Mouse (Mus musculus) liver (tissue): ENCODE measurements around the gene Eif4e2.

Source experiments
- DNase-seq: peaks from one replicate; pipeline ENCODE4 v3.0.0-alpha.2; 2020; ENCODE audit warnings: mixed read lengths

The Eif4e2 gene

DNA sequence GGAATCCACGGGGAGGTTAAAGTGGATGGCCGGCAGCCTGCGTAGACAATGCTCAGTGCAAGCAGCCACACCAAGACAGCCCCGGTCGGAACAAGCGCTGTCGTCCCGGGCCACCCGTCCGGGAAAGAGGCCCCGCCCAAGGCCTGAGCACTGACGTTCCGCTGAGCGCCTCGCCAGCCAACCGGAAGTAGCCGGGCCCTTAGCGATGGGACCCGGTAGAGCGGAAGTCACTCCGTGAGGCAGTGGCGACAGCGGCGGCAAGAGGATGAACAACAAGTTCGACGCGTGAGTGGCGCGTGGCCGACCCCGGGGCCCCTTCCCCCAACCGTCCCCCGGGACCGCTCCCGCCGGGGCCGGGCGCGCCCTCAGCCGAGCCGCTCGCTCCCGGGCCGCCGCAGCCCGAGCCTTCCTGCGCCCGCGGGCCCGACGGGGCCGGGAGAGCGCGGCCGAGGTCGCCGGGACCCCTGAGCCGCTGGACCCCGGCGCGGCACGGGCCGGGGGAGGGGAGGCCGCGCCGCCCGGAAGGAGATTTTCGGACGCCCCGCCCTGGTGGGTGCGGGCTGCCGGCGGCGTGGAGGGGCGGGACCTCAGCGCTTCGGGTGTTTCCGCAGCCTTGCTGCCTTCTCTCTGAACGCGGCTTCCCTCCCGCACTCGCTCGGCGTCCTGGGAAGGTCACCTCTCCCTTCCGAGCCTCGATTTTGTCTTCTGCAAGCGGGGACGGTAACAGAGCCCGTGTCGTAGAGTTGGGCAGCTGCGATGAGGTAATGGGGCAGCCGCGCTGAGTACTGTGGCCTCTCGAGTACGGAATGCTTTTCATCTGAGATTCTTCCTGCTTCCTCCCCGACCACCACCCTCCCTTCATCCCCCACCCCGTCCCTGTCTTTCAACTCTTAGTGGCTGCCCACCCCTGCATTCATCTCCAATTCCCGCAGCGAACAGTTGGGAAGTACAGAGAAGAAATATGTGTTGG, at the start of gene Eif4e2:
TSS of gene Eif4e2 (plus strand) at position 180 of the 970 bp plus-strand sequence.
- DNase-seq, result peak; percentile 95

GRCm38 (mm10) chr1:87164164-87164795, 49.4 kb upstream of the Eif4e2 start:
- no peak for DNase-seq

GRCm38 (mm10) chr1:87164796-87165184, 48.9 kb upstream of the Eif4e2 start:
- DNase-seq, result no peak

DNA sequence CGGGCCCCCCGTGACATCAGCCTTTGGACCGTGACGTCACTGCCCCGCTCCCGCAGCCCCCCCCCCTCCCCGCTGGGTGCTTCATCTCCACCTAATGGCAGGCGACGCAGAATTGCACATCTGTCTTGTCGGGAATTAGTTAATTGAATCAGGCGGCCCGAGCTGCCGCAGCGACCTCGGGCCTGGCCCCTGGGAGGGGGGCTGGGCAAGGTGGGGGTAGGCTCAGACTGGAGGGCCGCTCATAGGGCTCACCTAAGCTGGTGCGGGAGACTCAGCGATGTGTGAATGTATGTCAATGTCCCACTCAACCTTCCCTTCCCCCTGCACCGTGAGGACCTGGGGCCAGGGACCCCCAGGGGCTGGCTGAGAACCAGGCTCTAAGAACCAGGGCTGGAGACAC, 43.3 kb upstream of the Eif4e2 start:
- no peak for DNase-seq

GRCm38 (mm10) chr1:87171312-87171711, 42.4 kb upstream of the Eif4e2 start:
- DNase-seq, result no peak

GRCm38 (mm10) chr1:87172316-87172715, 41.4 kb upstream of the Eif4e2 start:
- DNase-seq, result no peak

GRCm38 (mm10) chr1:87174006-87174955, 39.4 kb upstream of the Eif4e2 start:
- peak; percentile 61 for DNase-seq

GRCm38 (mm10) chr1:87175852-87176292, 37.8 kb upstream of the Eif4e2 start:
- DNase-seq, result peak; percentile 34

- DNase-seq, result no peak
These were observed 32.8 kb upstream of the Eif4e2 start for GRCm38 (mm10) chr1:87180896-87181295.

- no peak for DNase-seq
These were observed 30.7 kb upstream of the Eif4e2 start, which contains the start of gene Prss56 for GRCm38 (mm10) chr1:87183013-87183412. TSS of gene Prss56 (plus strand) at chr1:87183313.

- no peak for DNase-seq
These were observed 29.5 kb upstream of the Eif4e2 start for GRCm38 (mm10) chr1:87183998-87184750.

DNA sequence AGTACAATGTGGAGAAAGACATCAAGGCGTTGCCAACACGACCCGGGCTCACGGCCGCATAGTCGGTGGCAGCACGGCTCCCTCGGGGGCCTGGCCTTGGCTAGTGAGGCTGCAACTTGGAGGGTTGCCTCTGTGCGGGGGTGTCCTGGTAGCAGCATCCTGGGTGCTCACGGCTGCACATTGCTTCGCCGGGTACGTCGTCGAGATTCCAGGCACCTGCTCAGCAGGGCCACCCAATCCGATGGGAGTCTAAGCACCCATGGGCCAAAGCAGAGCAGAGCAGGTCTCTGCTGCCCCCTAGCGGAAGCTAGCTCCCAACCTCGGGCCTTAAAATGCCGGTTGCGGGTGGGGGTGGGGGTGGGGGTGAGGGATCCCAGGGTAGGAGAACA, 29.0 kb upstream of the Eif4e2 start:
- peak; percentile 62 for DNase-seq

GRCm38 (mm10) chr1:87185526-87185925, 28.2 kb upstream of the Eif4e2 start:
- no peak for DNase-seq

DNA sequence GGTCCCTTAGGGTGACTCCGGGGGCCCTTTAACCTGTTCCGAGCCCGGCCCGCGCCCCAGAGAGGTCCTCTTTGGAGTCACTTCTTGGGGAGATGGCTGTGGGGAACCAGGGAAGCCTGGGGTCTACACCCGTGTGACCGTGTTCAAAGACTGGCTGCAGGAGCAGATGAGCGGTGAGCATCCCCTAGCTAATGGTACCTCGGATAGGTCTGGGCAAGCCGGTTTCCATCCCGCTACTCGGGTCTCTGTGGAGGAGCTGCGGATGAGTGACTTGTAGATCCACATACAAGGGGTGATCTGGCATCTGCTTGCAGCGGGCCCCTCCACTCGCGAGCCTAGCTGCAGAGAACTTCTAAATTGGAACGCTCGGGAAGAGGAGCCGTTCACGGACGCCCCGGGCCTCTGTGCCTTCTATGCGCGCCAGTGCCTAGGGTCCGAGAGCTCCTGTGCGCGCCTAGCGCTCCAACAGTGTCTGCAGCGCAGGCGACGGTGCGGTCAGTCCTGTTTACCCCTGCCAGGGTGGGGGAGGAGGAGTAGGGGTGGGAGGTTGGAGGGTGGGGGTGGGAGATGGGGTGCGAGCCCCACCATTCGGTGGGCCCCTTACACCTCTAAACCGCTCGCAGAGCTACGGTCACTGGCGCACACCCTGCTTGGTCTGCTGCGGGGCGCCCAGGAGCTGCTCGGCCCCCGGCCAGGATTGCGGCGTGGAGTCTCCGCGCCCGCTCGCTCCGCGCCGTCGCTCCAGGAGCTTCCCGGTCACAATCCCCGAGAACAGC, 27.3 kb upstream of the Eif4e2 start:
- DNase-seq, result no peak

- DNase-seq, result peak; percentile 70
These were observed 26.7 kb upstream of the Eif4e2 start for GRCm38 (mm10) chr1:87187037-87187355.

DNA sequence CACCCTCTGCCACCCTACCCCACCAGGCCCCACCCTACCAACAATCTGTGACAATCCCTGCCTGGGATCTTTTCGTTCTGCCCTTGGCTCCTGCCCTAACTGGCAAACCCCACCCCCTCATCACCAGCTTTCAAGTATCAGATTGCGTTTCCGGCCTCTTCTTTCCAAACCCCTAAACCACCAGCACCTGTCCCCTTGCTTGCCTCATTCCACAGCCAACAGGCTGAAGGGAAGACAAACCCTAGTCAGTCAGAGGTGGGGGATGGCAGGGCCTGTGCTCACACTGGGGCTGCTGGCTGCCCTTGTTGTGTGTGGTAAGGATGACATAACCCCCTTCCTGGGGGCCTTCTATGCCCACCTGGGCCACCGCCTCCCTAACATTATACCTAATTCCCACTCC, 23.3 kb upstream of the Eif4e2 start, which contains the start of gene Chrnd:
TSS of gene Chrnd (plus strand) at position 179 of the 400 bp plus-strand sequence.
- DNase-seq, result no peak

- DNase-seq, result no peak
These were observed 16.4 kb upstream of the Eif4e2 start for GRCm38 (mm10) chr1:87197296-87197695.

DNA sequence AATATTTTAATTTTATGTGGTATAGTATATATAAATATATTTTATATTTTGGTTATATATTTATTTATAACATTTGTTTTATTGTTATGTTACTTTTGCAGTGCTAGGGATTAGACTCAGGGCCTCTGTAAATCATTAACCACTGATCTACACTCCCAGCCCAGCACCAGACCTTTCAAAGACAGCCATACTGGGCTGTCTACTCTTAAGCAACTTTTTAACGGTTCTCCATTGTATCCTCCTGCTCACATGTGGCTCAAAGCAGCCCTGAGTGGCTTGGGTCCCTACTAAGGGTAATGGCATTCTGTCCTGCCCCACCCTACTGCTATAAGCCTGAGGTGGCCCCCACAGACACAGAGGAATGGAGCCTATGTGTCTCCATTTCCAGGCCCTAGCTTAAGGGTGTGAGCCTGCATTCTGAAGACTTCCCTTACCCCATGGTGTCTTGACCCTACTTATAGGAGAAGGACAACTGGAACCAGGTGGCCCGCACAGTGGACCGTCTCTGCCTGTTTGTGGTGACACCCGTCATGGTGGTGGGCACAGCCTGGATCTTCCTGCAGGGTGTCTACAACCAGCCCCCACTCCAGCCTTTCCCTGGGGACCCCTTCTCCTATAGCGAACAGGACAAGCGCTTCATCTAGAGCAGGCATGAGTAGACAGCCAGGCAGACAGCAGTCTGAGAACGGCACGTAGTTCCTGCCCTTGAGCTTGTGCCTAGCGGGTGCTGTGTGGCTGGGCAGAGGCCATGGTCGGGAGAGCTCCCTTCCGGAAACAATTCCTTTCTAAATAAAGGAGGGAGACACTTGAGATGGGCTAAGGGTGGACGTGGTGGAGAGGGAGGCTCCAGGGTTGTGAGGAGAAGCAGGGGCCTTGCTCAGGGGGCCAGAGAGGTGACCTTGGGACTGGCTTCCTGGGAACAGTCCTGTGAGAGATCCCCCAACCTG, 15.3 kb upstream of the Eif4e2 start:
- DNase-seq, result no peak

DNA sequence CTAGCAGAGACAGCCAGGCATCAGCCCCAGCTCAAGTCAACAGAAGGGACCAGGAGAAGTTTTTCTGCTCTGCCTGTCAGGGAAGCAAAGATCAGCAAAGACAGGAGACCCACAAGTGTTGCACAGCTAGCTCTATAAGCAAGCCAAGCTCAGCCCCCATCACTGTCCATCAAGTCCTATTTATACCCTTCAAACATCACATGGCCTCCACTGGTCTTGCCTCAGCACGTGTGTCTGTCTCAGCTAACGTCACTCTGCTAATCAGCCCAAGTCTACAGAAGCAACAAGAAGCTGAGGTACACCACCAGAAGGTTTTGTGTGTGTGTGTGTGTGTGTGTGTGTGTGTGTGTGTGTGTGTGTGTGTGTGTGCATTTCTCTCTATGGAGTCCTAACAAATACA, 12.9 kb upstream of the Eif4e2 start:
- no peak for DNase-seq

GRCm38 (mm10) chr1:87201848-87202247, 11.9 kb upstream of the Eif4e2 start:
- no peak for DNase-seq
